Mouse (Mus musculus) thymus, postnatal 25 days (tissue): ENCODE data around the gene Cand1.

ENCODE experiments used
- DNase-seq: peaks from one replicate; pipeline ENCODE4 v3.0.0; 2022

The Cand1 gene

DNA sequence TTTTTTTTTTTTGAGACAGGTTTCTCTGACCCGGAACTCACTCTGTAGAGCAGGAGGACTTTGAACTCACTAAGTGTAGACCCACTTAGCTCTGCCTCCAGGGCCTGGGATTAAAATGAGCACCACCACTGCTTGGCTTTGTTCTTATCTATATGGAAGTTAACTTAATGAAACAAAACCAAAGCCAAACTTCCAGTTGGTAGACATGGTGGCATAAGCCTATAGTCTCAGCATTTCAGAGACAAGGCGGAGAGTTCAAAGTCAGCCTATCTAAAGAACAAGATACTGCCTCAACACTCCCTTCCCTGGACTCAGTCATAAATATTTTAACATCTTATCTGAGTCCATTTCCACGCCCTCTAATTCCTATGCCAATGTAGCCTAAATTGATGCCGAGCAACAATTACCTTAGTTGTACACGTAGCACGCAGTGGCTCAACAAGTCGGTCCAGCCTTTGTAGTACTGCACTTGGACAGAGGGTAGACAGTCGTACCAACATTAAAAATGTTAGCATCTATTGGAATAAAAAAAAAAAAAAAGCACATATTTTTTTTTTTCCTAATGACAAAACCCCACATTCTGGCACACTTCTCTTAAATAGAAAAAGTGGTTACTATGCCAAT, 33.4 kb downstream of the Cand1 start:
- no peak for DNase-seq

DNA sequence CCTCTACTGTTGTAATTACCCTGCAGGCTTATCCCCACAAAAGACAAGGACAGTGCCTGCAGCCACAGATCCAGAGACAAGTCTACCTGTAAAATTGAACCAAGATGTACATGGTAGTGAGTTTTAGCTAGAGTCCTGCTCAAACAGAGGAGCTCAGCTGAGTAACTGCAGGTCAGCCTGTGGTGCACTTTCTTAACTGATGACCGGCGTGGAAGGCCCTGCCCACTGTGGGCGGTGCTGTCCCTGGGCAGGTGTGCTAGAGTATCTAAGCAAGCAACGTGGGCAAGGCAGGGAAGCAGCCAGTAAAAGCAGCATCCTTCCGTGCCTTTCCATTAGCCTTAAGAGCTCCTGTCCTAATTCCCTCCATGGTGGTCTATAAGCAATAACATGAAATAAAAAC, 34.6 kb downstream of the Cand1 start:
- DNase-seq: no peak

DNA sequence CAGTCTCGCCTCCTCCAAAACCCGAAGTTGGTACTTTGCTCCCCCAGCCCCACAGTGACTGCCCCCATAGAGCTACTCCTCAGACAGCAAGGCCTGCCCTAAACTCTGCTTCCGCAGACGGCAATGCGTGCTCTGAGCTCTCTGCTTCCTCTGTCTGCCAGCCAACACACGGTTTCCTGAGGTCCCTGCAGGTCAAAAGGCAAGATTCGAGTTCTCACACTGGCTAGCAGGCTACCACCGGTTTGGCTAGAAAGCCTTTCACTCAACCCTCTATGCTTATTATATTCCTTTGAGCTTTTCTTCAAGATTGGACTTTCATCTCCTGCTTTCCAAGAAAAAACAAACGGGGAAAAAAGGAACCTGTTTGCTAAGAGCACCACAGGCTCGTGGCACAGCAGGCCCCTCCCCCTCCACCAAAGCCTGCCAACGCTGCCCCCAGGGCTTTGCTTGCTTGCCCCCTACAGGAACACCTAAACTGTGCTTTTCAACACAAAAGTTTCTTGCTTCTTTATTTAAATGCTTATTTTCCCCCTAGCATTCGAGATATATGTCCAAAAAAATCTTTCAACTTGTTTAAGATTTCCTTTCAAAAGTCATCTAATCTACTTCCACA, 35.4 kb downstream of the Cand1 start:
- DNase-seq: peak; percentile 42

DNA sequence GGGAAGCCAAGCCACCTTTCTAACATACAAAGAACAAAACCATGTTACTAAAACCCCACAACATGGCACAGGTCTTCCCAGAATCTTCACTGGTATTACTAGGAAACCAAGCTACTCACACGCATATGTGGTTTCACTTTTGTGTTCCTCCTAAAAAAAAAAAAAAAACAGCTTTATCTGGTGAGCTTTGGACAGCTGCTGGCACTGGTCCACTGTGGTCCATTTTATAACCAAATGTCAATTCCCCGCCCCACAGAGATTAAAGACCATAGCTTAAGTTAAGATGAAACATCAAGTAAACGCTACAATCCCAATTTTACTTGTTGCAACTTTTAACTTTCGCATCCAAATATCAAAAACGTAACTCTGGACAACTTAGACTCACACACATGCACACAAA, 40.0 kb downstream of the Cand1 start:
- DNase-seq: no peak

DNA sequence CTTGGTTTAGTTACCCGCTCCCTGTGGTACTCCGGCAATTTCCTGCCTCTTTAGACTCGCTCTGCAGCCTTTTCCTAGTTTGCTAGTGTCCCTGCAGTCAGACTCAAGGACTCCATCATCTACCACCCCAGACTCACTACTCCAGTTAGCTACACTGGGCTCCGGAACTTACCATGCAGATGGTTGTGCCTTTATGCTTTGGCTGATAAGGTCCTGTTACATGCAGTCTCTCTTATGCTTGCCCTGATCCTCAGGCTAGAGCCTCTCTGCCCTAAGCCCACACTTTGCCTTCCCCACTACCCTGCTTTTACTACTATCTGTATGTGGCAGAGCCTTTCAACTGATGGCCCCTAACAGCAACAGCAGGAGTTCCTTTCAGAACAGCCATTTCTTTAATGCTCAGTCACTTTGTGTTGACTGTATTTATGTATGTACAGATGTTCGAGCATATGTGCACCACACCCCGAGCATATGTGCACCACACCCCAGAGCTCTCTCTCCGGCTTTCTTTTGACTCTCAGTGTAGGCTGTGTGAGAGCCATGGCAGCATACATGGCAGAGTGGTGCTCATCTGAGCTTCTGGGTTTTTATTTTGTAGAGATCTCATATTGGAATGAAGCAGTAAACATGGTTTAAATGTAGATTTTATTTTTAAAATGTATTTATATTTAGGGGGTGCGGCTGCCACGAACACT, 41.5 kb downstream of the Cand1 start:
- no peak for DNase-seq

DNA sequence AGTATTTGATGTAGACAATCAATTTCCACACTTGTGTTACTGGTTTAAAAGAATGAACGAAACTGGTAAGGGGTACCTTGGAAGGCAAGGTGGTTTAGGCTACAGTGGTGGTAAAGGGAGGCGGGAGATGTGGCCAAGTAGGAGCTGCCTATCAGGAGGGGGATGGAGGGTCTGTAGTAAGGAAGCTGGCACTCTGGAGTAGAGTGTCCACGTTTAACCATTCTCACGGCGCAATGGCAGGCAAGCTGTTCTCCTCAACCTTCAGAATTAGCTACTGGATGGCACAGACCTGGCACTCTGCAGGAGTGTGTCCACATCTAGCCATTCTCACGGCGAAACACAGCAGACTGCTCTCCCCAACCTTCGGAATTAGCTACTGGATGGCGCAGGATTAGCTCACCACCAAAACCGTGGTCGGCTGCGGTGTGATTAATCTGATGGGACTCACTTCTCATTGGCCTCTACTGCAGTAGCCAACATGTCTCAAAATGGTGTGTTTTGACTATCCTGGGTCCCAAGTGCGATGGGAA, 42.2 kb downstream of the Cand1 start:
- no peak for DNase-seq

DNA sequence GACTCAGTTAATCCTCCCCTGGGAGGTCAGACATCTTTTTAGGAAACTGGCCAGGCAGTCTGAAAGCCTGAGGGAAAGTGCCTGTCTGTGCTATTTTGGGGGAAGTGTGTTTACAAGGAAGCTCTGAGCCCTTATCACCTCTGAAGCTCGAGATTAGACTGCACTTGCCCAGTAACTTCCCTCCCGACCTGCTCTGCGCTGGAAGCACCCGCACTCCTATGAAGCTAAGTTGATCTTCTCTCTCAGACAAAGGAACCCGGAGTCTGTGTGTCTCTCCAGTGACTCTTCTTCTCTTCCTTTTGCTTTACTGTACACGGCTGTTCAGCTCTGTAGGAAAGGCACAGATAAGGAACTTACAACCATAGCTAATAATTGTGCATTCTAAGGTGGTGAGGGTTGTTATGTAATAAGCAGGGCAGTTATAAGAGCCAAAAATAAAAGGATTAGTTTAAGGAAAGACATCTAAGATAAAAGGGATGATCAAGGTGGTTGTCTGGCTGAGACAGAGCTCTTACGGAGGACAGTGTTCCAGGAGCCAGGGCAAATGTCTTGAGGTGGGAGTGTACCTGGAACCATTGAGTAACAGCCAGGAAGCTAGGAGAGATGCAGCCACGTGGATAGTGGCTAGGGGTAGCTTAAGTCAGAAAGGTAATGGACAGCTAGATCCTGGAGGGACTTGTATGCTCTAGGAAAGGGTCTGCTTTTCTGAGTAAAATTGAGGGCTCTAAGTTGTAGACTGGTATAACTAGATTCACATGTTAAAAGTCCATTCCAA, 47.1 kb downstream of the Cand1 start:
- no peak for DNase-seq

DNA sequence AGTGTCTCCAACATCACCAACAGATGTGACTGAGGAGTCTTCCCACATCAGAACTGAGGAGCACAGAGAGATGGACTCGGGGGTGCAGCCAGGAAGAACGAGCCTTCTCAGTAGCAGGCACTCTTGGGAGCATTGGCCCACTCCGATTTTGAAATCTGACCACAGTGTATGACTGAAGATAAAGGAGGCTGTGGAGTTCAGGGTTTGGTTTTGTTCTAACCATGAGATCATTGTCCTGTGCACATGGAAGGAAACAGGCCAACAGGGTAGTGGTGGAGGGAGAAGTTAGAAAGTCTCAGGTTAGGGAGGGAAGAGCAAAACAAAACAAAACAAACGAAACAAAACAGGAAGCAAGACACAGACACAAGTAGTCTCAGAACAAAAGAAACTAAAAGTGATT, 52.1 kb downstream of the Cand1 start:
- no peak for DNase-seq

DNA sequence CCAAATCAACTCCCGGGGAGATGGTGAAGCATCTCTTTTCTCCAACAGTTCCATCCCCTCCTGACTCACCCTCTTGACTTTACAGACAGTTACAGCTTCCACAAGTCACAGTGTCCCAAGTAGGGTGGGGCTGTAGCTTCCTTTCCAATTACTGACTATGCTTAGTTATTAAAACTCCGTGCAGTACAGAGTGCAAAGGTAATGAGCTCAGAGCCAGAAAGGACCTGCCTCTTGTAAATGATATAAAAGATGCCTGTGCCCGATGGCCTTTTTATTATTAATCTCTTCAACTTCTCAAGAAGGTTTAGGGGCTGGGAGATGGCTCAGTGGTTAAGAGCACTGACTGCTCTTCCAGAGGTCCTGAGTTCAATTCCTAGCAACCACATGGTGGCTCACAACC, 70.2 kb downstream of the Cand1 start:
- DNase-seq: no peak

DNA sequence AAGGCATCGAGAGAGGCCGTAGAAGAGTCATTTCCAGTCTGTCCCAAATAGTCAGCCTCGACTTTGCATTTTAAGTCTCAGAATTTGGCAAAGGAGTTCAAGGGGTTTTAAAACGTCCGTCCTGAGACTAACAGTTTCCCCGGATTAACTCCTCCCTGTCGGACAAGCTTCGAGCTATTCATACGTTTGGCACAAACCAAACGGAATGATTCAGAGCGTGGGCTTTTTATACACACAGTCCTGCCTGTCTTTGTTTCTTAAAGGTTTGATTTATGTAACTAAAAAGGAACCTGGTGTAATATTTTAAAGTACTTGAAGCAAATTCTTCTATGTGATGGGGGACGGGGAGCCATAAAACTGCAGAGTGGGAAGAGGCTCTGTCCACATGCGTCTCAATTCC, 70.6 kb downstream of the Cand1 start:
- no peak for DNase-seq

DNA sequence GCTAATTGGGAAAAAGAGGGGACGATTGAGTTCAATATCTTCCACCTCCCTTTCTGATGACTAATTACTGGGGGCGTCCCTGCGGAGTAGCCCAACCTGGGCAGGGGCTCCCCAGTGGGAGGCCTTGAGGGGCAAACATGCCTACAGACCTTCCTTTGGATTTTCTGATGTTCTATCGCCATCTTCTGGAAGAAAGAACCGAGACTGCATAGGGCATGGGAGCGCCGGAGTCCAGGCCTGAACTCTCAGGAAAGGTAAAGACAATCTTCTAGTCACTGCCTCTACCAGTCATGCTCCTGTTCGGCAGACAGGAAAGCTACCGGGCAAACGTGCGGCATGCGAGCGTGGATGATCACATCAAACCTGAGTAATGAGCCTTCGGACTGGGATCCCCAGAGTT, 71.1 kb downstream of the Cand1 start:
- DNase-seq: no peak

DNA sequence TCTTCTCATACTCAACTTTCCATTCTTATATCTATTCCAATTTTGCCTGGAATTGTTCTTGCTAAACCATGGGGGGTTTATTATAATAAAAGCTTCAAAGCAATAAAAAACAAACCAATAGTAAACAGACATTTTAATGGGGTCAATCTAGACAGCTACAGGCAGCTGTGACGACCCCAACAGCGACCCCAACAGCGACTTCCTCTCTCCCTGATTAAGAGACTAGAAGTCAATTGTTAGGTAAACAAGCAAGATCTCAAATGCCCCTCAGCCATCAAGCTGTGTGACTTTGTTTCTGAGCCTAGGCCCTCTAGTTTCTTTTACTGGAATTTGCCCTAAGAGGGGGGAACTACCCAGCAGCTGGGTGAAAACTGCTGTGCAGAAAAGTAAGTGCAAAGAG, 72.0 kb downstream of the Cand1 start:
- DNase-seq: no peak

DNA sequence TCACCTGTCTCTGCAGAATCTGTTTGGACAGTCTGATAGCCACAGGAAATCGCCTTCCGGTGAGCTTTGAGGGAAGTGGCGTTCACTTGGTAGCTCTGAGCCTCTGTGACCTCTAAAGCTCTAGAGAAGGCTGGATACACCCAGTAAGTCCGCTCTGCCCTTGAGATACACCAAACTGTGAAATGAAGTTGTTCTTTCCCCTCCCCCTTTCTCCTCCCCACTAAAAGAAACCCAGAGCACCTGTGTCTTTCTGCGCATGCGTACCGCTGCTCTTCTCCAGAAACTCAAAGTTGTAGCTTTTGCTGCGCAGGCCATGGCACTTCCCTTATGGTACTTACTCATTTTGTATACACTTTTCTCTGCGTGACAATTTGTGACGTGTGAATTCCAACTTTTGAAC, 74.8 kb downstream of the Cand1 start:
- DNase-seq: no peak

DNA sequence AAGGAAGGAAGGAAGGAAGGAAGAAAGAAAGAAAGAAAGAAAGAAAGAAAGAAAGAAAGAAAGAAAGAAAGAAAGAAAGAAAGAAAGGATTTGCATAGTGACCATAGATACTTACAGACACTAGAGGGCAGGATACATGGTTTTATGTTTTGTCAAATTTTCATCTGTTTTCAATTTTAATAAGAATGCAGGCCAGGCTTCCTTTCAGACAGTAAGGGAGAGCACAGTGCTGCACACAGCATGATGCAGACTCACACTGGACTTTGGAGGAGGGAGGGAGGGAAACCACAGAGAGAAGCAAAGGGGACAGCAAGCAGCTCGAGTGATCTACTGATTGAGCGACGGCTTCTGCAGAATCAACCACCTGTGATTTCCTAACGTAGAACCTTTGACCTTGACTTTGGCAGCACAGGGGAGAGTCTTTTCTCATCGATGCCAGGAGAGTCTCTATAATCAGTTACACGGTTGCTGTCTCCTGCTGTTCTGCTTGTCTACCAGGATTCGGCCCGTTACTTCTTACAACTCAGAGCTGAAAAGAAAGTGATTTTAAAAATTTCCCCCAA, 78.0 kb downstream of the Cand1 start:
- DNase-seq: no peak

DNA sequence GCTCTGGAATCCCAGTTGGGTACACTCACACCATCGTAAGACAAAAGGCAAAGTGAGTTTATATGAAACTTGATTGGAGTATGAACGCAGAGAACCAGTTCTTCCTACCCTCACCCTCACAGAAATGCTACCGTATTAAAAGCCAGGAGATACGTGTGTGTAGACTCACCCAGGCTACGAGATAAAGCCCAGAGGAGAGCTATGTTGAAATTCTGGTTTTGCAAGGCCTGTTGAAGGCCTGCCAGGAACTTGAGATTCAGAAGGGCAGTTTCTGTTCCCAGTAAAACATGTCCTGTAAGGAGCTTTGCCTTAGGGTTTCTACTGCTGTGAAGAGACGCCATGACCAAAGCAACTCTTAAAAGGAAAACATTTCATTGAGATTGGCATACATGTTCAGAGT, 79.7 kb downstream of the Cand1 start:
- DNase-seq: no peak

DNA sequence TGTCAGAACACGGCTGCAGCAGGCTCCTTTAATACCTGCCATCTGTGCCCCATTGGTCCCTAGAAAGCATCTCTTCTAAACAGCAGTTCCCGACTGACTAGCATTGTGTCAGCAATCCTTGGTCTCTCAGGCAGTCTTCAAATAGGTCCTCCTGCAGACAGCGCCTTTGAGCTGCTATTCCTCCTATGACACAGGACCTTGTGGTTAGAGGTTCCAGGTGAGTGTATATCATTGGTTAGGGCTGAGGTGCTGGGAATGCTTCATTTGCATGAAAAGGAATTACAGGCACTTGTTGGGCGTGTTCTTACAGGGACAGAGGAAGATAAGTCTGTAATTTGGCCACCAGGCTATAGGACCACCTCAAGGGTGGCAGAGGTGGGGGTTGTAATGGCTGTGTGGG, 90.6 kb downstream of the Cand1 start:
- no peak for DNase-seq
